Mouse (Mus musculus) left cerebral cortex, postnatal 36 days (tissue): ENCODE data around the gene Trim37. TPM values are rescaled to one million over a fixed set of nuclear protein-coding genes. Genes with fewer than 3 reads are reported as not detected.
A peak's percentile ranks its signal among the peaks of the same experiment; 100 is the strongest.

Source experiments
- DNase-seq, 2 experiments: peaks; one replicate each; pipeline ENCODE4 v3.0.0; 2021 to 2022; ENCODE audit warnings: low spot score in 2 of 2, mixed read lengths in 1 of 2
- intact Hi-C: fragments of 180-260 bp; cut with DNase I; formaldehyde crosslinking; loops from one replicate; pipeline ENCODE4 v1.15.1; 2025
- total RNA-seq, 2 experiments: library from RNA; stranded (reverse); gene quantifications; 2 replicates each; pipeline ENCODE4 v1.2.3; 2021

Trim37 gene
- total RNA-seq, 2 experiments from 2014 or later = 229 to 253 TPM

DNA sequence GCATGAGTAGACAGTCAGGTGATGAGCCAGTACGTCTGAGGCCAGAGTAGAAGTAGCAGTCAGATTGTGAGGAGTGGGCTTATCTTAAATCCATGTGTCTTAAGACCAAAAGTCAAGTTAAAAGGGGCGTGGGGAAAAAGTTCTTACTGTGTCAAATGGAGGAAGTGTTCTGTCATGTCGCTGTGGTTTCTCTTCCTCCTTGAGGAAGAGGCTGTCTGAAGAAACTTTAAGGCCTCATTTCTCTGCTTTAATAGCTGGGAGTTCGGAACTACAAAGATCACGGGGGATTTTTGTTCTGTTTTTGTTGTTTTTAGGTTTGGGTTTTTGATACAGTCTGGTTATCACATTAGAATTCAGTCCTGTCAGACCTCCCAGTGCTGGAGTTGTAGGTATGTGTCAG lies 85.4 kb downstream of the Trim37 start:
- DNase-seq = no peak
- intact Hi-C loops = no loop called here

DNA sequence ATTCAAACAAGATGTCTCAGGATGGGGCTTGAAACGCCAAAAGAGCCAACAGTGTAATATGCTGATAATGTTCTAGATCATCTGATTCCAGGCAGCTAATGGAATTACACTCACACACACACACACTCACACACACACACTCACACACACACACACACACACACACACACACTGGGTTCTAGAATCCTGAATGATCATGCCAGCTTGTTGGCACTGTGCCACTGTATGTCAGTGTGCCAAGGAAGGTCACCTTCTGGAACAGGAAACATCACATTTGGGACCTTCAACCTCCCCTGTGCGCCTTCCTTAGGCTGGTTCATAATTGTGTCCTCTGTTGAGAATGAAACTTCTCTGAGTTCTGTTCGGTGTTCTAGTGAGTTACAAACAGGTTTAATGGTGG lies 95.8 kb downstream of the Trim37 start:
- intact Hi-C loops = no loop called here
- no peak for DNase-seq

DNA sequence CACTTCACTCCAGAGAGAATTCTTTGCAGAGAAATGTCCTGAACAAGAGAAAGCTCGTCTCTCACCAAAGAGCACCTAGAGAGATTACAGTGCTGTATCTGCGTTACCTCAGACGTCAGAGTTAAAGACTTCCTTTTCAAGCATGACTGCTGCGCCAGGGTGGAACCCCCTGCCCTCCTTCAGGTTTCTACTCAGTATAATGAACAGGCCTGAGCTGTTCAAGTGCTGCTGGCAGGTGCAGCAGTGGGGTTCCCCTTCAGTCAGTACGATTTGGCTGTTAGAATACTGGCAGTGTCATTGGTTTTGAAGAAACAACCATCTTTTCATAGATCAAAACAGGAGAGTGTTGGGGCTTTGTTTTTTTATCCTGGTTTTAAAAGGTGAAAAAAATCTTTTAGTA lies 100.2 kb downstream of the Trim37 start:
- intact Hi-C loops = no loop called here
- DNase-seq = no peak

DNA sequence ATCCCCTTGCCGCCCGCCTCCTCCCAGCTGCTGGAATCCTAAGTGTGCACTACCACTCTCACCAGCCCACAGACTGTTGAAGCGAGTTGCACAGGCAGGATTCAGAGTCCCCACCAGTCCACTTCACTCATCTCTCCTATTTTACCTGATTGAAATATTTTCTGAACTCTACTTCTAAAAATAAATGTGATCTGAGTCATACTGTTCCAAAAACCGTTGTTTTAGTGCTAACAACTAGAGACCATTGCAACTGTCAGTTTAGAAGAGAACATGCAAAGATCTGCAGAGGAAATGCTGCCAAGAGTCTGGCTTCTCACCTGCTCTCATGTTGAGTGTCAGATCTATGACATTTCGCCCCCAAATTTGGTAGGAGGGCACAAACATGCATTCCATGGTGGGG lies 106.5 kb downstream of the Trim37 start:
- intact Hi-C loops = no loop called here
- DNase-seq = no peak

DNA sequence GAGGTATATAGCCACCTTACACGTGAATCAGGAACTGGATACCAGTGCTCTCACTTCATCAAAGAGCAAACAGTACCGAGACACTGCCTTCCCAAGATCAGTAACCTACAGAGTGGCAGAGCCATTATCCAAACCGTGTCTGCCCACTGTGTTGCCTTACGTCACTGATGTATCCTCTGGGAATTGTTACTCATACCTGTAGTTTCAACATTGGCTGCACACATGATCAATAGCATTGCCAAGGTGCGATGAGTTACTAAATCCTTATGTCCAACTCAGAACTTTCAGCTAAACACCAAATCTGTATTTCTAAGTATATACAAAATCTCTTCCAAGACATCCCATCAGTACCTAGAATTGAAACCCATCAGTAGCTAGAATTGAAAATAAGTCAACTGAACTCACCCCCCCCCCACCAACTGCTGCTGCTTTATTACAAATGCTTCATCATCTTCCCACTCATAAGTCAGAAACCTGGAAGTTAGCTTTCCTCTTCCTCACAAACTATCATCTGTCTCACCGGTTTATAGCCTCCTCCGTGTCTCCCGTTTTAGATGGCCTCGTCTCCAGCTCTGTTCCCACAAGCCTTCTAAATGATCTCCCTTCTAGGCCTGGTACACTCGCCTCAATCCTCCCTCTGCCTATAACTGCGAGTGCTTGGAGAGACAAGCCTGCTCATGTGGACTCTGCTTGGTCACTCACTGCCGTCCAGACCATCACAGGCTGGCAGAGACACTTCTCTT lies 108.0 kb downstream of the Trim37 start:
- DNase-seq = no peak
- intact Hi-C loops = no loop called here

DNA sequence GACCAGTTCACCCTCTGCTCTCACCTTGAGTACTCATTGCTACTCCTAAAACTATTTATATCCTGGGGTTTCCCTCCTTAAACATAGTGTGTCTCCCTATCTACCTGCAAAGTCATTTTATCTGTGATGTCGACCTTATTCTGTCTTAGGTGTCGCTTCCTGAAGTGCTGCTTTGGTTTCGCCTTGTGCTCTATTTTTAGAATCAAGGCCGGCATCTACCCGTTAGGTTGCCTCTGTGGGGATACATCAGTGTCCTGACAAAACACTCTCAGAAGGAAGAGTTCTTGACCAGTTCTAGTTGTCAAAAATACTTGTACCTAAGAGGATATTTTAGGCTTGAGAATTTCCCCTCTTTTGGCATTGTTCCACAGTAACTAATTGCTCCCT lies 108.6 kb downstream of the Trim37 start:
- intact Hi-C loops = no loop called here
- no peak for DNase-seq

DNA sequence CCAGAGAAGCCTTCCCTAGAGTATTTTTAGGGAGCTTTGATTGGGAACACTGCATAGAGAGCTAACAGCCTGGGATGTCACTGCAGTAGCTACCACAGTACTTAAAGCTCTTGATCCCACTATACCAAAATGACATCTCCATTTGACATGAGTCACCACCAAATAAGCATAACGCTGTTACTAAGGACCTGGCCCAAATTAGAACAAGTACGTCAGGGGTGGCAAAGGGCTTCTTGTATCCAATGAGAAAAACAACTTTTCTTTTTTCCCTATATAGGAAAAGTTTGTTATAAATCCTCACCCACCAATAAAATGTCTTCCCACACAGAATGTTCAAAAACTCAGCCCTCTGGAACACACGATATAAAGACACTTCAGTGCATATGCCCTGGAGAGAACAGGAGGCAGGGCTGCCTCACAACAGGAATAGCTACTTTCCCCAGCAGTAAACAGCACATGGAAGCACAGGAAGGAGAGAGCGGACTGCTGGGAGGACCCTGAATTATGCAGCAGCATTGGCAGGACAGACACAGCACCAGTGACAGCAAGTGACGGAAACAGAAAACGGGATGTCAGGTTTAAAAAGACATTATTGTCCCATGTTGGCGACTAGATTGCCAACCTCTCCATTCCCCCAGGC lies 112.1 kb downstream of the Trim37 start:
- peak; percentile 38 to 45 for DNase-seq
- intact Hi-C loops = no loop called here

DNA sequence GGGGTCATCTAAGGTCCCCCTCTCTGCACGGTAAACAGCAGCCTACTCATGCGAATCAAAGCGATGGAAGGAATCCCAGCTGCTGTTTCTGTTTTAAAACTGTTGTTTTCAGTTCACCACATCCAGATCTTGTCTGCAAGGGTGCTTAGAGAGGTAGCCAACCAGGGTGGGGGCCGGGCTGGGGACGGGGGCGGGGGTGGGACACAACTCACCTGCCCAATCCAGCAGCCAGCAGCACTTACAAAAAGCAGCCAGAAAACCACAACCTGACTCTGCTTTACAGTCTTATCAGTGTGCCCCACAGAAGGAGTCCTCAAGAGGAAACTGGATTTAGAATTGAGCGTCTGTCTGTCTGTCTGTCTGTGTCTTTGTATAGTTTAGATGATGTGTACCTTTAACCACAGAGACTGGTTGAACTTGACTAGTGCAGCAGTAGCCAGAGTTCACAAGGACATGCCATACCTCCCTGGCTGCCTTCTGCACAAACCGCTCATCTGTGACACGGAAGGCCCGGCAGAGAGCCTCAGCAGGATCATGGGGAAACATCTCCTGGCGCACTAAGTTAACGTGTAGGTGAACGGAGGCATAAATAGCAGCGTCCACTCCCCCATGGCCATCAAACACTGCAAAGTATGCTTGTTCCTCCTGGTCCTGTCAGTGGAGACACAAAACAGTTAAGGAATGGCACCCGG lies 113.4 kb downstream of the Trim37 start:
- DNase-seq = no peak
- intact Hi-C loops = no loop called here

DNA sequence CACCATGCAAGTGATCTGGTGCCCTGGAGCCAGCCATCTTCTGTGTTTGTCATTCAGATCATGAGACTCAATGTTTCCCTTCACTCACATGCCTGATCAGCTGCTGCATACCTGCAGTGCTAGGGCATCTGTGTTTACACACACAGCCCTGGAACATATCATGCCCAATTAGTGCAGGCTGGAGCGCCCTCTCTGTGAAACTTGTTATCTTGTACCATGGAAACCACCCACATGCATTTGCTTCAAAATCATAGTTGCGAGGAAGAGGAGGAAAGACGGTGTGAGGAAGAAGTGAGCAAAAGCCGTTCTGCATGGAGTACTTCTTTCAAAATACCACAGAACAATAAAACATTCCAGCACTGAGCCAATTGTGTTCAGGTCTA lies 113.9 kb downstream of the Trim37 start:
- peak; percentile 41 to 49 for DNase-seq
- intact Hi-C loops = no loop called here

DNA sequence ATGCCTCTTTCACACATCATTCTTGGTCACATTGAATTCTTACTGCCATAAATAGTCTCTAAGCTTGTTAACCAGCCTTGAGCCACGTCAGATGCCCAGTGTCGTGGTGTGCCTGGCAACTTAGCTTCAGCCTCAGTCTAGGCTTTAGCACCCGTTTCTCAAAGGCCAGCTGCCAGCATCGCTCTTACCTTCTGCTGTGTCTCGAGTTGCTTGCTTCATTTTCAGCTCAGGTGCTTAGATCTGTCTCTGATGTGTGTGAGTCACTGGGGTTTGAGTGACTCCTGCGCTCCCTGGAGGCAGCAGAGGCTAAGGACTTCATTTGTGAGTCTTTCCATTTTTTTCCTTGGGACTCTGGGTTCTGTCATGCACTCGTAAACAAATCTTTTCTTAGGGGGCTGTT lies 114.4 kb downstream of the Trim37 start:
- DNase-seq = peak; percentile 43 to 49
- intact Hi-C loops = no loop called here

DNA sequence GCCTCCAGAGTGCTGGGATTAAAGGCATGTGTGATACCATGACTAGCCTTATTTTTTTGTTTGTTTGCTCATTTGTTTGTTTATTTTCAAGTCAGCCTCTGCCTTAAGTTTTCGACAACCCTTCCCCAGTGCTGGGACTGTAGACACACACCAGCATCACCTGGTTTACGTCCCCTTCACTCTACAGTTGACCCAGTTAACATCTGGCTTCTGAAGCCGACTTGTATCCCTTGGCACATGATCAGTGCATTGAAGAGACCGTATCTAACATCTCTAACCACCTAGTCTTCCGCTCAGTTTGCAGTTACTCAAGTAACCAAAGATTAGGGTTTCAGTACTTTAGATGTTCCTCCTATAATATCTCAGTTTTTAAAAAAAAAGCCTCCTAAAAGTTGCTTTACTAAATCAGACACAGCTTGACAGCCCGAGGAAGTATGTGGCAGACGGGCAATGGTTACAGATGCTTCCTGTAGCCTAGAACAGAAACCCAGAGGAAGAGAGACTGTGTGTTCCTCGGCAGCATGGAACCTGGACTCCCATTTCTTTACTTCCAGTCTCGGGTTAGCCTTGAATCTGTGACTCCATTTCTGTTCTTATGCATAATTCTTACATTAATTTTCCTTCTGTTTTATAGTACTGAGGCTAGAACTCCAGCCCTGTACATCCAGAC lies 118.4 kb downstream of the Trim37 start:
- intact Hi-C loops = no loop called here

DNA sequence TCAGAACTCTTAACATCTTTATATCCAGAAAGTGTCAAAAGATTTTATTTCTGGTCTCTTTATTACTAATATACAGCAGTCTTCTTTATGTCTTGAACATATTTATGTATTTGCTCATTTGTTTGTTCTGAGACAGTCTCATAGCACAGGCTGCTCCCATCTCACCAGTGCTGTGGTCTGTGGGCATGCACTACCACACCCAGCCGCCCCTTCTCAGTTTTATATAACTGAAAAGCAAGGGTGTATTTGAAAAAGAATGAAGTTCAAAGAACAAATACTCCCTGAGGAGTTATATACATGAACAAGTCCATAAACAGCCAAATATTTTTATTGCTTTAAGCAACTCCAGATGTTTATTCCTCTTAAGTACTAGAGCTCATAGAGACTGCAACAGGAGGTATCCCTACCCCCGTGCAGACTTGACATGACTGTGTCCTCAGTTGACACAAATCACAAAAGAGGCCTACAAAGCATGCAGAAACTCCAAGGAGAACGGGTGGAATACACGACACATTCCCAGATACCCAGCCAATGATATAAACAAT lies 119.3 kb downstream of the Trim37 start:
- no peak for DNase-seq
- intact Hi-C loops = no loop called here

More for the DNA sequence above, 118.4 kb downstream of the Trim37 start:
- DNase-seq = no peak

DNA sequence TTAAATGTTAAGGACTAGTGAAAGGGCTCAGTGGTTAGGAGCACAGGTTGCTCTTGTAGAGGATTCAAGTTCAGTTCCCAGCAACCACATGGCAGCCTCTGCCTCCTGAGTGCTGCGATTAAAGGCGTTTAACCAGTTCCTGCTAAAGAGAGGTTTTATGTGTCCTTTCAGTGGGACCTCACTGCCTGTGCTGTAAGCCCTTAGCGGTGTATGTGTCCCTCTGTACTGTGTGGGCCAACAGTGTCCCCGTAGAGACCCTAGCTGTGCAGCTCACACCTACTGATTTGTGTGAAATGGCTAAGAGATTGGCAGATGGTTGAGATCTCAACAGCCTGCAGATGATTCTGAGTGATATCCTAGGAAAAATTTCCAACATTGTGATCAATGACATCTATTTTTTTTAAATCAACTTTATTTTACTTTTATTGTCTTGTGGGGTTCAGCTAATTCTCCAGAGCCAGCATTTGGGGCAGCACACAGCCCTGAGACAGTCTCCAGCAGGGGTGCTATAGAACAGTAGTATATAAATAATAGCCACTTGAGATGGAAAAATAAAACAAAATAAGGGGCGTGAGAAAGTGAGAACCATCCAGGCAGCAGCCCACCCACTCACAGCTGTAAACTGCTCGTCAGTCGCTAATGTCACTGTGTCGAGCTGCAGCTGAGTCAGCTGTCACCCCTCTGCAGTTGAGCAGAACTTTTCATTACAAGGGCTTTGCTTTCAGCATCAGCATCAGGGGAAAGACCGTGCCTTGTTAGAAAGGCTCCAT lies 120.0 kb downstream of the Trim37 start:
- DNase-seq = no peak
- intact Hi-C loops = no loop called here

DNA sequence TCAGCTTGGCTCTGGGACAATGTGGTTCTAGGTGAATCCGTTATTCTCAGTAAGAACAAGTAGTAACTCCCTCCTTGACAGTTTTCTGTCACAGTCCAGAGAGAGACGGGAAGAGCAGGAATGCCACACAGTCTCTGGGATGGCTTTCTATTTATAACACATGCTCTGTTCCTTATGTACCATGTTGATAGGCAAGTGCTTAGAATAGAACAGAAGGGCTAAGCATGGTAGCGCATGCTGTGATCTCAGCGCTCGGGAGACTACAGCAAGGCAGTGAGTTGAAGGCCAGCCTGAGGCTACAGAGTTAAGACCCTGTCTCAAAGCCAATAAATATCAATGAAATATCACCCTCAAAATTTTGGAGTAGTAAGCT lies 120.6 kb downstream of the Trim37 start:
- no peak for DNase-seq
- intact Hi-C loops = no loop called here

DNA sequence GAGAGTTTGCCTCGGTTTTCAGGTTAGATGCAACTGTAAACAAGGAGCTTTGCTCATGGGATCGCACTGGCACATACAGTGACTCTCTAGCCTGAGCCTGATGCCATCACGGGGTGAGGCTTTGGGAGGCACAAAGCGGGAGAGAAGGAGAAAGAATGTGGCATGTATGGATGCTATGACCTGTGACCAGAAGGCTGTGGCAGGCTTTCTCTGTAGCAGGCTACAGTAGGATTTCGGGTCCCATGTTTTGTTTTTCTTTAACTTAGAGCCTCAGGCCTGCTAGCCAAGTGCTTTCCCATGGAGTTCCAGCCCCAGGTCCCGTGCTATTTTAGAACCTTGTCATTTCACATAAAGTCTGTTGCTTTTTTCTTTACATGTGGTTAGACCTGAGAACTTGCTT lies 123.3 kb downstream of the Trim37 start:
- intact Hi-C loops = loop anchor here (10.0 kb wide), 1 partner anchor 65 kb away; no protein-coding TSS in a partner anchor
- DNase-seq = no peak

DNA sequence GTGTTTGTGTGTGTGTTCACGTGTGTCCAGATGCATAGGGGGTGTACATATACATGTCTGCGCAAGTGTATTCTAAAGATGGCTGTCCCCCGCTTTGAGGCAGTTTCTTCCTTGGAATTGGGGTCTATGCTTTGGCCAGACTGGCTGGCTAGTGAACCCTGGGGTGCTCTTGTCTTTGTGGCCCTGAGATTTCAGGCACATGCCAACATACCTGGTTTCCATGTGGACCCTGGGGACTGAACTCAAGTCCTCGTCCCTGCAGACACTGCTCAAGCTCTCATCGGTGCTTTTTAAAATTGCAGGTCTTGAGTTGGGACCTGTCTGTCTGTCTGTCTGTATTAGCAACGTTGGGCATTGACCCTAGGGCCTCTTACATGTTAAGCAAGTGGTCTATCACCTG lies 126.4 kb downstream of the Trim37 start:
- no peak for DNase-seq
- intact Hi-C loops = loop anchor here (10.0 kb wide), 1 partner anchor 62 kb away; no protein-coding TSS in a partner anchor

DNA sequence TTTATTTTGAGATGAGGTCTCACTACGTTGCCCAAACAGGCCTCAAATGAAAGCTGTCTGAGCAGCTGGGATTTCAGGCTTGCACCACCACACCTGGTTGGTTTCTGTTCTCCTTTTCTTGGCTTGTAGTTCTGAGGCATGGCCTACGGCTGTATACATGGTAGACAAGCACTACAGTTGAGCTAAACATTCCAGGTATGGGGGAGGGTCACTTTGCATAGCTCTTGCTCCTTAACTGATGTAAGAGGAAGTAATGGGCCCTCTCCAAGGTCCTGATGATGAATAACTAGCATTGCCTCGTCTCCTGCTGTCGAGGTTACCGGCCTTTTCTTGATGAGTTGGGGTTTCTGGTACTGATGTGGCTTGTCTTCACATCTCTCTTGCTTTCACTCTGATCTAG lies 127.3 kb downstream of the Trim37 start:
- intact Hi-C loops = loop anchor here (10.0 kb wide), 1 partner anchor 61 kb away; no protein-coding TSS in a partner anchor
- DNase-seq = no peak

DNA sequence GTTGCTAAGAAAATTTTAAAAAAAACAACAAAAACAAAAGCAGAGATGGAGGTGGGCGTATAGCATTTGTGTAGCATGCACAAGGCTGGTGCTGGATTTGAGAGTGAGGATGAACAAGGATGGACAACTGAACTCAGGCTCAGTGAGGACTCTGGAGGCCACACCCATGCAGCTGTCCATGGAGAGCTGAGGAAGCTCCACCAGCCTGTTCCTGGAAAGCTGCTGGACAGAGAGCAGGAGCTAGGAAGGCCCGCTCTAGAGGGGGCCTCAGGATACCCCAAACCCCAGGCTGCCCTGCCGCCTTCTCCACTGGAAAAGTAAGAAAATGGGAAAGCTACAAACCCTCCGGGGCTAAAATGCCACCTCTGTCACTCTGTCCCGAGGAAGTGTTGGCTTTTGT lies 130.4 kb downstream of the Trim37 start:
- intact Hi-C loops = loop anchor here (10.0 kb wide), 1 partner anchor 58 kb away; no protein-coding TSS in a partner anchor
- no peak for DNase-seq

DNA sequence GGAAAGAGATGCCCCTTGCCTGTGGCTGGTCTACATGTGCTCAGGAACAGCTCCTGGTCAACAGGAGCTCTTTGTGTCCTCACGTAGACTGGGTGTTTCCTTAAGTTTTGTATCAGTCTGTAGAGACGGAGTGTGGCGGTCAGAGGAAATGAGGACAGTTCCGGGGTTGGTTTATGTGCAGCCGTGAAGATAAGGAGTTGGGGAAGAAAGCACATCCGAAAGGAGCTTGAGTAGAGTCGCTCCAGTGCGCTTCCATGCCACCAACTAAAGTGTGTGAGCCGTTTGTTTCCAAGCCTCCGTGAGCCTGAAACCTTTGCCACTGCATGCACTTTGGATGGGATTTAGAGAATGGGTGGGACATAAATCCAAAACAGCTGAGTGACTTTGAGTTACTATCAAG lies 132.9 kb downstream of the Trim37 start:
- no peak for DNase-seq

More for the DNA sequence above, 132.9 kb downstream of the Trim37 start:
- intact Hi-C loops = loop anchor here (10.0 kb wide), 1 partner anchor 55 kb away; no protein-coding TSS in a partner anchor
